Mouse (Mus musculus) lung, adult 2 months (tissue): Measurements from ENCODE around the gene Cdc42bpa. TPM values are rescaled to one million over a fixed set of nuclear protein-coding genes. Genes with fewer than 3 reads are reported as not detected.

Experiments
- DNase-seq: peaks from one replicate; pipeline ENCODE4 v3.0.0; 2022
- H3K4me1 ChIP-seq: fragments of 200-500 bp; 2 replicates; pipeline ENCODE4 v1.6.1; 2011; ENCODE audit warnings: low read length; ENCODE audit not compliant: control insufficient read depth, insufficient read depth
- H3K4me3 ChIP-seq: fragments of 200-500 bp; replicated peaks from 2 replicates; pipeline ENCODE3; 2011; ENCODE audit warnings: low read depth, mild to moderate bottlenecking, control low read depth, low read length; ENCODE audit errors: extremely low read depth
- CTCF ChIP-seq: fragments of 200-500 bp; IDR thresholded peaks from 2 replicates; pipeline ENCODE4 v1.5.1; 2011; ENCODE audit warnings: mild to moderate bottlenecking, low read length, control low read depth; ENCODE audit not compliant: insufficient read depth
- POLR2A ChIP-seq: fragments of 200-500 bp; IDR thresholded peaks from 2 replicates; pipeline ENCODE4 v1.6.1; 2011; ENCODE audit warnings: low read depth, mild to moderate bottlenecking, control low read depth, low read length, borderline replicate concordance; ENCODE audit errors: extremely low read depth
- WGBS: fragments of 180-500 bp; shearing (Covaris S2); methylation state at CpG from one replicate; pipeline ENCODE4 v1.1.7; 2018; 5-methylcytosine and 5-hydroxymethylcytosine counted together
- polyA plus RNA-seq: library from polyadenylated mRNA; depleted of rRNA; stranded (reverse); fragments of >200 nt; gene quantifications from 2 replicates; pipeline ENCODE4 v1.2.3, GENCODE M21; 2012

Cdc42bpa gene
- polyA plus RNA-seq, 1 experiment: 31.9 TPM

DNA sequence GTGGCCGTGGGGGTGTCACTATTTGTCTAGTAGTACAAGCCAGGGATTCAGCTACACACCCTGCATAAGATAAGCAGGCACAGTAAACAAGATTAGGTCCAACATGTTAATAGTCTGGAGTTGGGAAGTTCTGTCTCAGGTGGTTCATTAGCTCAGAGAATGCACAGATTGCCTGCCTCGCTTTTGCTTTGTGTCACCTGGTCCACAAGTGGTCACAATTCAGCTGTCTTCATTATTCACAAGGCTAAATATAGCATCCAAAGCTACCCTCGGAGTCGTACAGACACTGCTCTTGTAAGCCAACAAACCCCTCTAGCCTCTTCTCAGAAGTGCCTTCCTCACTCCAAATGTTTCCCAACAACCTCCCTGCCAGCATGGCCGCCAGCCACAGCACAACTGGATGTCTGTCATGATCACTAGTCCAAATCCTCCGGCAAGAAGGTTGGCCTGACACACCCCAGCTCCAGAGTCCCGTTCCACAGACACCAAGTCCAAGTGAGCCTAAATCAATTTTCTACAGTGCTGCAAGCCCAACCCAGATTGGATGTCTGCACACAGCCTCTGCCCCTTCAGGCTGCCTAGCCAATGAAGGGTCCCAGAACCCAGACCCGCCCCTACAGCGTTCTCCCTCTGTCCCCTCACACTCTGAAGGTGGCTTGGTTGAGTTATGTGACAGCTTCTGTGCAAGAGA is 234.7 kb downstream of the Cdc42bpa start:
- peak; percentile 39 for DNase-seq
- TF ChIP-seq POLR2A: no peak
- no peak for TF ChIP-seq CTCF
- 13% methylated on average over 9 of the region's 9 CpGs for WGBS
- H3K4me1 ChIP-seq: peaks cover 9% of the 10 kb centered on the region
- H3K4me3 ChIP-seq: peak overlapping the region; percentile 77

DNA sequence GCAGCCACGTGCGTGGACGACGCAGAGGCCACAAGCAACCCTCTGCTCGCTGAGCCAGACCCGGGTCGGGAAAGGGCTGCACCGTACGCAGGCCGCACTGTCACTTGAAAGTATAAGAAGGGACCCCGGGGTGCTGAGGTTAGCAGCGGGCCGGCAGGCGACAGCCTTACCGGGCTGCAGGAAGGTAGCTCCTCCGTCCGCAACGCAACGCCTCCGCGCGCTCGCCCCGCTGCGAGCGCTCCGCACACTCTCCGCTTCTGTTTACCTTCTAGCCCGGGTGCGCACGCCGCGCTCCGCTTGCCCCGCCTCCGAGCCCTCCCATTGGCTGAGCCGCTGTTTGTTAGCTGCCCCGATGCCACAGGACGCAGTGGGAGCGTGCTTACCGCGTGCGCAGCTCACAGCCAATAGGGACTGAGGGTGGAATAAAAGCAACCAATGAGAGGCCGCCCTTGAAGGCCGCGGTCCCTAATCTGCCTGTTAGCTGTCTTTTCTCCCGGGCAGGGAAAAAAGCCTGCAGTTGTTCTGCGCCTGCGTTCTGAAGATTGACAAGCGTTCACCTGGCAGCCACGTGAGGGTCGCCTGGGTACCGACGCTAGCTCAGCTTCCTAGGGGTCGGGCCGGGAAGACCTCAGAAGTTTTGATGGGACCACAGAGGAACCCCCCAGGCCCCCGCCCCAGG is 235.6 kb downstream of the Cdc42bpa start:
- WGBS: 1% methylated on average over 57 of the region's 57 CpGs
- Histone ChIP-seq H3K4me3 (peak overlapping the region; percentile 77), H3K4me1 (peaks cover 9% of the 10 kb centered on the region)
- TF ChIP-seq POLR2A (peak; percentile 91; the same call in 1 of the 2 replicates), CTCF (no peak)
- DNase-seq: peak; percentile 98

DNA sequence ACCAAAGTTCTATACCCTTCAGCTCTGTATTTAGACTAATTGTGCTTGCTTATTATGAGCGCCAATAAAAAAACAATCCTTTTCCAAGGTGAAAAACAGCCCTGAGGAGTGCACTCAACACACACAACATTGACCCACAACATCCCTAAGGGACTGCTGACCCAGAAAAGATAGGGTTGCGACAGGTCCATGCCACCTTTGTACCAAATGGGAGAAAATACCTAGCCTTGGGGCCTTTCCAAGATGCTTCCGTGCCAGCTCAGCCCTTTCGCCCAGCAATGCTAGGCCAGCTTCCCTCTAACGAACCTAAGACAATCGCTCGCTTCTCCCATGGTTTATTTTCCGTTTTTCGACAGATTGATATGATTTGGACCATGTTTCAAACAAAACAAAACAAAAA is 236.2 kb downstream of the Cdc42bpa start:
- DNase-seq: no peak
- no peak overlapping the region for H3K4me3 ChIP-seq
- WGBS: 91% methylated on average over 9 of the region's 9 CpGs

DNA sequence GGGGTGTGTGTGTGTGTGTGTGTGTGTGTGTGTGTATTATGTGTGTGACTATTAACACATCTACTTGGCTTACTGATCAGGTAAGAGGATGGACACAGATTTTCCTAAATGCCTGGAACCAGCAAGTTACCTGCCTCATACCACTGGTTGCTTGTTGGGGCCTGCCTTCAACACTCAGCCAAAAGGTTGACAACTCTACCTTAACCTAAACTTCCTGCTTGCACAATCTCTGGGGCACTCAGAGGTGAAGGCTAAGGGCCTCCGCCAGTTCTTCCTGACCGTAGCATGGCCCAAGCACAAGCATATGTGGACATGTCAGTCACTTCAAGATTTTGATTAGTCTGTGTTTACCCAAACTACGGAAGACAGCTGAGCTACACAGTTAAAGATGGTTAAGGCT is 237.7 kb downstream of the Cdc42bpa start:
- peaks cover 7% of the 10 kb centered on the region for H3K4me1 ChIP-seq
- no peak for DNase-seq
- H3K4me3 ChIP-seq: no peak overlapping the region
- TF ChIP-seq POLR2A: no peak
- TF ChIP-seq CTCF: no peak
- WGBS: 39% methylated on average over 3 of the region's 3 CpGs

More for the DNA sequence above, 236.2 kb downstream of the Cdc42bpa start:
- peaks cover 9% of the 10 kb centered on the region for H3K4me1 ChIP-seq
- TF ChIP-seq POLR2A: no peak
- TF ChIP-seq CTCF: no peak

DNA sequence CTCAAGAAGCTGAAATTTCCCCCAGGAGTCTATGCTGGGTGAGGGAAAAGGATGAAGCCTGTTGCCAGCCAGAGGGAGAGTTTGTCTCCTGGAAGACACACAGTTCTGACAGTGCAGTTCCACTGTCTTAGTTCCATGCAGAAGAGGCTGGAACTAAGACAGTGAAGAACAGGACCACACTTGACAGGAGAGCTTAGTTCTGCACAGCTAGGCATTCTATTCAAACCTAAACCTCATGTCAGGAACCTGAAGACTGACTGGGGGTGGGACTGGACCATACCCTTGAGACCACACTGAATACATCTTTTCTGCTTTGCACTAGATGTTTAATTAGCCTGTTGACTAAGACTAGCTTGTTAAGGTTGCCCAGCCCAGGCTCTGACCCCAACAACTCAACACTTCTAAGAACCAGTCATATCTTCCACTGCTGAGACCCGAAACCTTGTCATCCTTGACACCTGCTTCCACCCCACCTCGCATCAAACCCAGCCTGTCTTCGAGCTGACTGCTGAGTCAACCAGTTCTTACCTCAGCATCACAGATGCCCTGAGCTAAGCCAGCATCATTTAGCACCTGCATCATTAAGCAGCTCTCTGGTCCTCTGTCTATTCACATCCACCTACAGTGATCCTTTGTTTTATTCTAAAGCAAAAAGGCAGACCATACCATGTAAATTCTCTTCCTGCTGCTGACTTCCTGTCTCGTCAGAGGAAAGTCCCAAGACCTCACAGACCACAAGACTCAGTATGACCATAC is 238.9 kb downstream of the Cdc42bpa start, which contains the start of gene Coq8a:
Gene Coq8a, minus strand, starts transcription at position 644 of the 756 bp plus-strand sequence.
- DNase-seq: no peak
- TF ChIP-seq POLR2A (no peak), CTCF (no peak)
- Histone ChIP-seq H3K4me3 (no peak within 1 kb of the TSS), H3K4me1 (peaks cover 7% of the 10 kb centered on the region)
- WGBS: 51% methylated on average over 4 of the region's 4 CpGs

DNA sequence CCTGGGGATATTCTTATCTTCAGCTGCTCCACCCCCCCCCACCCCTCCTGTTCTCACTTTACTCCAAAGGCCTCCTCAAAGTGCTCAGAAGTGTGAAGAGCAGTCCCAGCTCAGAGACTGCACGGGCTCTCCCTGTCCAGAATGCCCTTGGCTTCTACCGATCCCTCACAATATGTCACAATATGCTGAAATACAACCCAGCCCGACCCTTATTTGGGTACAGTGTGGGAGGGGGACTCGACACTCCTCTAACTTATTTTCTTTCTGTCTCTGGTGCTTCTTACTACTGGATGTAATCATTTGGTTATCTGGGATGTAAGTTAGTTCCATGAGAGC is 239.4 kb downstream of the Cdc42bpa start:
- peaks cover 7% of the 10 kb centered on the region for H3K4me1 ChIP-seq
- WGBS: 48% methylated on average over 4 of the region's 4 CpGs
- TF ChIP-seq POLR2A (no peak), CTCF (no peak)
- H3K4me3 ChIP-seq: no peak overlapping the region
- DNase-seq: no peak

GRCm38 (mm10) chr1:180200722-180201121 is 240.4 kb downstream of the Cdc42bpa start:
- no peaks in the 10 kb centered on the region for H3K4me1 ChIP-seq
- 59% methylated on average over 5 of the region's 5 CpGs for WGBS
- no peak overlapping the region for H3K4me3 ChIP-seq
- no peak for DNase-seq
- no peak for TF ChIP-seq POLR2A
- TF ChIP-seq CTCF: no peak

- DNase-seq: no peak
- TF ChIP-seq CTCF (no peak), POLR2A (no peak)
- WGBS: 81% methylated on average over 3 of the region's 3 CpGs
These were observed 248.1 kb downstream of the Cdc42bpa start for GRCm38 (mm10) chr1:180208370-180208769.

GRCm38 (mm10) chr1:180210031-180210432 is 249.8 kb downstream of the Cdc42bpa start:
- TF ChIP-seq POLR2A (no peak), CTCF (no peak)
- Histone ChIP-seq H3K4me3 (no peak overlapping the region), H3K4me1 (no peaks in the 10 kb centered on the region)
- DNase-seq: no peak
- 61% methylated on average over 4 of the region's 4 CpGs for WGBS

More at GRCm38 (mm10) chr1:180208370-180208769, 248.1 kb downstream of the Cdc42bpa start:
- Histone ChIP-seq H3K4me1 (no peaks in the 10 kb centered on the region), H3K4me3 (no peak overlapping the region)
